Mouse (Mus musculus) kidney, embryonic 15.5 days (tissue): ENCODE results near the gene Ppp1r10. TPM values are rescaled to one million over a fixed set of nuclear protein-coding genes. Genes with fewer than 3 reads are reported as not detected.

Source experiments
- ATAC-seq: fragments of 200-750 bp; cut with Nextera tagmentation; replicated peaks from 2 replicates; pipeline ENCODE4 v1.8.0; 2017; ENCODE audit warnings: moderate TSS enrichment; ENCODE audit not compliant: low FRiP score
- H3K27ac ChIP-seq: fragments of 300-500 bp; sonication (generic); 2 replicates; pipeline ENCODE4 v1.5.1; 2015; ENCODE audit warnings: mild to moderate bottlenecking, inconsistent platforms
- H3K27me3 ChIP-seq: fragments of 300-500 bp; sonication (generic); 2 replicates; pipeline ENCODE4 v1.6.1; 2015; ENCODE audit warnings: inconsistent platforms
- H3K36me3 ChIP-seq: fragments of 300-500 bp; sonication (generic); 2 replicates; pipeline ENCODE4 v1.6.1; 2015; ENCODE audit warnings: inconsistent platforms
- H3K4me1 ChIP-seq: fragments of 300-500 bp; sonication (generic); 2 replicates; pipeline ENCODE4 v1.6.1; 2015; ENCODE audit warnings: inconsistent platforms
- H3K4me2 ChIP-seq: fragments of 300-500 bp; sonication (generic); 2 replicates; pipeline ENCODE4 v1.6.1; 2015; ENCODE audit warnings: moderate library complexity, mild to moderate bottlenecking, inconsistent platforms
- H3K4me3 ChIP-seq: fragments of 300-500 bp; sonication (generic); replicated peaks from 2 replicates; pipeline ENCODE4 v1.5.1; 2015; ENCODE audit warnings: mild to moderate bottlenecking, inconsistent platforms
- H3K9ac ChIP-seq: fragments of 300-500 bp; sonication (generic); 2 replicates; pipeline ENCODE4 v1.6.1; 2015; ENCODE audit warnings: mild to moderate bottlenecking, inconsistent platforms
- H3K9me3 ChIP-seq: fragments of 300-500 bp; sonication (generic); replicated peaks from 2 replicates; pipeline ENCODE4 v1.6.1; 2016; ENCODE audit warnings: inconsistent platforms
- WGBS: fragments of 180-500 bp; shearing (Covaris S2); methylation state at CpG from one replicate; pipeline ENCODE4 v1.1.7; 2015; ENCODE audit warnings: mixed read lengths; 5-methylcytosine and 5-hydroxymethylcytosine counted together
- polyA plus RNA-seq: library from polyadenylated mRNA; unstranded; fragments of >200 nt; fragmentation: Nextera tagmentation; extraction: Ambion mirVana; gene quantifications from 2 replicates; pipeline ENCODE4 v1.2.1, GENCODE M21; 2015

The Ppp1r10 gene
- polyA plus RNA-seq, 1 experiment from 2014 or later: 47.5 TPM

GRCm38 (mm10) chr17:35879245-35880057, 36.8 kb upstream of the Ppp1r10 start, which contains the start of gene Dhx16:
Gene Dhx16 (plus strand): TSS chr17:35879819.
- Histone ChIP-seq H3K4me2 (peak within 1 kb of the TSS; percentile 69), H3K9me3 (no peaks in the 10 kb centered on the region), H3K4me1 (peaks cover 16% of the 10 kb centered on the region), H3K9ac (peak within 1 kb of the TSS; percentile 77), H3K27me3 (no peaks in the 10 kb centered on the region), H3K4me3 (peak within 1 kb of the TSS; percentile 75), H3K27ac (peak within 1 kb of the TSS; percentile 41; the same call in 1 of the 2 replicates), H3K36me3 (peaks cover 55% of the 10 kb centered on the region)
- peak; percentile 90 for ATAC-seq
- WGBS: 5% methylated on average over 65 of the region's 66 CpGs

GRCm38 (mm10) chr17:35882924-35883323, 33.3 kb upstream of the Ppp1r10 start:
- Histone ChIP-seq H3K4me3 (no peak overlapping the region), H3K9me3 (no peaks in the 10 kb centered on the region), H3K27ac (no peak overlapping the region), H3K36me3 (peaks cover 64% of the 10 kb centered on the region), H3K4me1 (peaks cover 16% of the 10 kb centered on the region), H3K4me2 (no peak overlapping the region), H3K9ac (no peak overlapping the region), H3K27me3 (no peaks in the 10 kb centered on the region)
- 93% methylated on average over 17 of the region's 17 CpGs for WGBS
- ATAC-seq: no peak

- ATAC-seq: no peak
- H3K27me3 ChIP-seq: no peaks in the 10 kb centered on the region
- H3K9ac ChIP-seq: no peak overlapping the region
- H3K36me3 ChIP-seq: peaks cover 73% of the 10 kb centered on the region
- peaks cover 16% of the 10 kb centered on the region for H3K4me1 ChIP-seq
- no peaks in the 10 kb centered on the region for H3K9me3 ChIP-seq
- H3K27ac ChIP-seq: no peak overlapping the region
- 95% methylated on average over 14 of the region's 14 CpGs for WGBS
- H3K4me3 ChIP-seq: no peak overlapping the region
- no peak overlapping the region for H3K4me2 ChIP-seq
Observed at GRCm38 (mm10) chr17:35883777-35884176, 32.5 kb upstream of the Ppp1r10 start.

- Histone ChIP-seq H3K9ac (no peak overlapping the region), H3K27ac (no peak overlapping the region), H3K9me3 (no peaks in the 10 kb centered on the region), H3K27me3 (no peaks in the 10 kb centered on the region), H3K4me1 (no peaks in the 10 kb centered on the region), H3K4me2 (no peak overlapping the region), H3K36me3 (peaks cover 98% of the 10 kb centered on the region), H3K4me3 (no peak overlapping the region)
- ATAC-seq: no peak
- 76% methylated on average over 13 of the region's 17 CpGs for WGBS
Observed at GRCm38 (mm10) chr17:35887725-35888124, 28.5 kb upstream of the Ppp1r10 start.

- peak; percentile 93 for ATAC-seq
- under 1% methylated on average over 76 of the region's 86 CpGs for WGBS
- peaks cover 67% of the 10 kb centered on the region for H3K36me3 ChIP-seq
Observed at GRCm38 (mm10) chr17:35896781-35897643, 19.2 kb upstream of the Ppp1r10 start, which contains the start of gene 2310061I04Rik. Gene 2310061I04Rik (minus strand): TSS chr17:35897431.

GRCm38 (mm10) chr17:35897644-35898573, 18.3 kb upstream of the Ppp1r10 start:
- H3K9ac ChIP-seq: peak overlapping the region; percentile 45

More at GRCm38 (mm10) chr17:35896781-35897643, 19.2 kb upstream of the Ppp1r10 start, which contains the start of gene 2310061I04Rik:
- H3K9me3 ChIP-seq: no peaks in the 10 kb centered on the region
- H3K27ac ChIP-seq: peak within 1 kb of the TSS; percentile 89
- H3K4me3 ChIP-seq: peak within 1 kb of the TSS; percentile 79
- peaks cover 24% of the 10 kb centered on the region for H3K4me1 ChIP-seq
- peak within 1 kb of the TSS; percentile 83 for H3K9ac ChIP-seq
- H3K4me2 ChIP-seq: peak within 1 kb of the TSS; percentile 88
- H3K27me3 ChIP-seq: no peaks in the 10 kb centered on the region

GRCm38 (mm10) chr17:35900636-35901035, 15.6 kb upstream of the Ppp1r10 start:
- no peak for ATAC-seq
- Histone ChIP-seq H3K9me3 (no peaks in the 10 kb centered on the region), H3K27me3 (no peaks in the 10 kb centered on the region), H3K9ac (no peak overlapping the region), H3K4me1 (peaks cover 30% of the 10 kb centered on the region), H3K4me2 (no peak overlapping the region), H3K36me3 (peaks cover 75% of the 10 kb centered on the region), H3K27ac (no peak overlapping the region), H3K4me3 (no peak overlapping the region)
- 89% methylated on average over 3 of the region's 3 CpGs for WGBS

More at GRCm38 (mm10) chr17:35897644-35898573, 18.3 kb upstream of the Ppp1r10 start:
- Histone ChIP-seq H3K36me3 (peaks cover 67% of the 10 kb centered on the region), H3K4me2 (peak overlapping the region; percentile 88), H3K4me3 (peak overlapping the region; percentile 79), H3K27me3 (no peaks in the 10 kb centered on the region), H3K9me3 (no peaks in the 10 kb centered on the region), H3K27ac (peak overlapping the region; percentile 89), H3K4me1 (peaks cover 25% of the 10 kb centered on the region)
- peak; percentile 63 for ATAC-seq
- 39% methylated on average over 23 of the region's 23 CpGs for WGBS

- H3K4me2 ChIP-seq: no peak overlapping the region
- H3K9ac ChIP-seq: no peak overlapping the region
- no peaks in the 10 kb centered on the region for H3K9me3 ChIP-seq
- 0 out of 2 replicates have a peak overlapping the region, but pooled peaks have one; percentile 1 for H3K27ac ChIP-seq
- 83% methylated on average over 9 of the region's 9 CpGs for WGBS
- no peaks in the 10 kb centered on the region for H3K27me3 ChIP-seq
- no peak overlapping the region for H3K4me3 ChIP-seq
- H3K4me1 ChIP-seq: peaks cover 14% of the 10 kb centered on the region
- peaks cover 97% of the 10 kb centered on the region for H3K36me3 ChIP-seq
- no peak for ATAC-seq
Observed at GRCm38 (mm10) chr17:35903343-35903991, 12.8 kb upstream of the Ppp1r10 start.

- peaks cover 96% of the 10 kb centered on the region for H3K36me3 ChIP-seq
- H3K9ac ChIP-seq: no peak overlapping the region
- no peak overlapping the region for H3K4me2 ChIP-seq
- H3K27ac ChIP-seq: 0 out of 2 replicates have a peak overlapping the region, but pooled peaks have one; percentile 1
- H3K4me1 ChIP-seq: peaks cover 19% of the 10 kb centered on the region
- no peak overlapping the region for H3K4me3 ChIP-seq
- ATAC-seq: no peak
- 78% methylated on average over 4 of the region's 4 CpGs for WGBS
- no peaks in the 10 kb centered on the region for H3K9me3 ChIP-seq
- H3K27me3 ChIP-seq: no peaks in the 10 kb centered on the region
Observed at GRCm38 (mm10) chr17:35903992-35904355, 12.3 kb upstream of the Ppp1r10 start.

- Histone ChIP-seq H3K9ac (no peak overlapping the region), H3K4me3 (no peak overlapping the region), H3K27me3 (no peaks in the 10 kb centered on the region), H3K4me1 (peaks cover 28% of the 10 kb centered on the region), H3K27ac (no peak overlapping the region), H3K4me2 (no peak overlapping the region), H3K36me3 (peaks cover 80% of the 10 kb centered on the region), H3K9me3 (no peaks in the 10 kb centered on the region)
- WGBS: 98% methylated on average over 1 of the region's 1 CpGs
- ATAC-seq: no peak
Observed at GRCm38 (mm10) chr17:35905587-35905986, 10.6 kb upstream of the Ppp1r10 start.

GRCm38 (mm10) chr17:35907609-35908008, 8.6 kb upstream of the Ppp1r10 start:
- H3K4me3 ChIP-seq: no peak overlapping the region
- no peaks in the 10 kb centered on the region for H3K27me3 ChIP-seq
- no peak overlapping the region for H3K4me2 ChIP-seq
- H3K36me3 ChIP-seq: peaks cover 79% of the 10 kb centered on the region
- no peak for ATAC-seq
- no peaks in the 10 kb centered on the region for H3K9me3 ChIP-seq
- no peak overlapping the region for H3K27ac ChIP-seq
- peaks cover 28% of the 10 kb centered on the region for H3K4me1 ChIP-seq
- 85% methylated on average over 2 of the region's 2 CpGs for WGBS
- no peak overlapping the region for H3K9ac ChIP-seq
